Mouse (Mus musculus): ENCODE measurements around the gene Basp1.

Basp1 gene

DNA sequence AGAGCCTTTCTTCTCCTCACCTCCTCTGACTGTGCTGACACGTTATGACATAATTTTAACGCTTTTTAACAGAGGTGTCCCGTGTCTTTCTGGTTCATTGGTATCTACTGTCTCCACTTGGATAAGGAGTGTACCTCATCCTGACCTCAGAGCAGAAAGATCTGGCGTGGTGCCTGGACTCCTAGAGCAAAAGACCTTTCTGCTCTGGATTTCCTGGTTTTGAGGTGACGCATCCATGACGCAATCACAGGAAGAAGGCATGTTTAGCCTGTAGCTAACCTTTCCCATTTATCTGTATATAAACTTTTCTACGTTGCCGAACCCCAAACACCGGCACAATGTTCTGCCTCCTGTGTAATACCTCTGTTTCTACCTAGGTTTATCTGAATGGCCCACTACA lies 6.7 kb upstream of the Basp1 start:
- in situ Hi-C loops (cut with MboI) = loop anchor here (25.0 kb wide), 1 partner anchor 833 kb away; no protein-coding TSS in a partner anchor

DNA sequence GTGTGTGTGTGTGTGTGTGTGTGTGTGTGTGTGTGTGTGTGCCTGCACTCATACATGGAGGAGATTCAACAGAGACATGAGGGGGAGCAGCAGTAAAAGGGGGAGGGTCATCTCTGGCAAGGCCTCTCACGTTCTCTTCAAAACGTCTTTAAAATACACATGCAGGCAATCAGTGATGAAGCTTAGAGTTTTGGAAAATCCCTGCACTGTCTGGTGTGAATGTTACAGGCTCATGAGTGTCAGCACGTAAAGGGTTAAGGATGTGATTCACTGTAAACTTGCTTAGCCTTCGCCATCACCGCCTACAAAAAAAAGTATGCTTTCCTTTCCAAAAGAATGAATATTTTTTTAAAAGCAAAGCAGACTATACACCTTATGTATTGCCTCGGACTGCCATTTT lies 2.8 kb upstream of the Basp1 start:
- in situ Hi-C loops (cut with MboI) = loop anchor here (25.0 kb wide), 1 partner anchor 829 kb away; no protein-coding TSS in a partner anchor

DNA sequence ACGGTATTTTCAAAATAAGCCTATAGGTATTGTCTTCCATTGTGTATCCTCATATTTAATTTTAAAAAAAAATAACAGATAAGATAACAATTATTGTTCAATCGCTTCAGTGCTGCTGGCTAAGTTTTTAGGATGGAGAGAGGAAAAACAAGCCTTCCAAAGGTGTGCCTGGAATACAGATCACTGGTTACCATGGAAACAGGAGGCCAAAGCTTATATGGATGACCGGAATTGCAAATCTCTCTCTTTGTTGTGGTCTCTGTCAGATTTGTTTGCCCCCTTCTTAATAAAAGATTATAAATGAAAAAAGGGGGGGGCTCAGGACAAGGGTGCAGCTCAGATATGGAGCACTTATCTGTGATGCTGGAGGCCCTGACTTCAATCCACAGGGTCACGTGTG lies 2.4 kb upstream of the Basp1 start:
- in situ Hi-C loops (cut with MboI) = loop anchor here (25.0 kb wide), 1 partner anchor 829 kb away; no protein-coding TSS in a partner anchor

DNA sequence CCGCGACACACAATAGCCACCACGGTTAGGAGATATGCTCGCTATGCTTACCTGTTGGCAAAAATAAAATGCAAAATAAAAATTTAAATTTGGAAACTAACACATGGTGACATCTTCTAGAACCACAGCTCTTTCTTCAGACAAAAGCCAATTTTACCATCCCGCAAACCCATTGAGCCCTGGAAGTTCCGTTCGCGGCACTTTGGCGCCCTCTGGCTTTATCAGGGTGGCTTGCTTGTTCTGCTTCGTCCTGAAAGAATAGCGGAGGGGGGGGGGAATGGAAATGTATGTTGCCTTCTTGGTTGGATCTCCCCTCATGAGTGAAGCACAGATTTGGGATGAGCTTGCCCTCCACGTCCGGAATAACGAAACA lies 1.2 kb upstream of the Basp1 start:
- in situ Hi-C loops (cut with MboI) = loop anchor here (25.0 kb wide), 1 partner anchor 827 kb away; no protein-coding TSS in a partner anchor

DNA sequence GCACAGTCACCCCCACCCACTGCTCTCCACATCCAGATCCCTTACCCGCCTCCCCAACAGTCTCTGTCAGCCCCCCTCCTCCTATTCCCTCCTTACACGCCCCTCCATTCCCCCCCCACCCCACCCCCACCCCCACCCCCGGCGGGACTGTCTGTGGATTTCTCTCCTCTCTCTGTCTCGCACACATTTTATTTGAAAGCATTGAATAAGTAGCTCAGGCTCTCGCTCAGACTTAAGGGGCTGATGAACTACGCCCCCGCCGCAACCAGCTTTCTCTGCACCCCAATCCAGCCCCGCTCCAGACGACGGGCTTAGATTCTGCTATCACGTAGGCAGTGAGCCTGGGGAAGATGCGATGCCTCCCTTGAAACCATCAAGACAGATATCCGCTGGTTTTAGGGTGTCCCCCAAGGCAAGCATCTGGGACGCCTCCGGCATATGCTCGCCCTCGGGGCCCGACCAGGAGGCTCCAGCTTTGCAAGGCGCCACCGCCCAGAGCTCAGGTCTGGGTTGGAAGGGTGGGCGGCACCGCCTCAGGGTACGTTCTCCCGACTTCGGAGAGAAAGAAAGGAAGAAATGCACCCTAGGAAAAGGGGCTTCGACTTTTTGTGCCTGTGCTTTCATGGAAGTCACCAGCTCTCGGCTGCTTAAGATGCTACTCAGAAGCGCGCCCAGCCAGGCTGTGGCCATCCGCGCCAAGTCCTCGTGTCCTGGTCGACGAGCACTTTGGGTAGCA lies 615 bp upstream of the Basp1 start:
- in situ Hi-C loops (cut with MboI) = loop anchor here (25.0 kb wide), 1 partner anchor 827 kb away; no protein-coding TSS in a partner anchor

DNA sequence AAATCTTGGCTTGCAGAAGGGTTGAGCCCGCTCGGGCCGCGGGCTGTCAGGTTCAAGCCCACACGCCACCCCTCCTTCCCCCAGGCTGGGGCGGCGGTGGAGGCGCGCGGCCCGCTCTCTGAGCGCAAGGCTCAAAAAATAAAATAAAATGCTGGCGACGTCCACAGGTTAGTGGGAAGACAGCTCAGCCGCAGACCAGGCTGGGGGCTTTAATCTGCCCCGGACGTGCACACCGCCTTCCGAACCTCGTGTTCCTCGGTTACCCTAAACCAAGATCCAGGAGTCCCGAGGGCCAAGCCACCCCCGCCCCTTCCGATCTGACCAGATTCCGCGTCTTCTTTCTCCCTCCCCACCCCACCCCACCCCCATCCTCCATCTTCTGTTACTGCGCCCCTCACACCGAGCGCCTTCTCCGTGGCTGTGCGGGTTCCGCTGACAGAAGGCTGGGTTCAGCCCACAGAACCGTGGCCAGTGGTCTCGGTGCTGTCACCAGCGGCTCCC lies 753 bp downstream of the Basp1 start:
- in situ Hi-C loops (cut with MboI) = loop anchor here (25.0 kb wide), 1 partner anchor 826 kb away; no protein-coding TSS in a partner anchor

DNA sequence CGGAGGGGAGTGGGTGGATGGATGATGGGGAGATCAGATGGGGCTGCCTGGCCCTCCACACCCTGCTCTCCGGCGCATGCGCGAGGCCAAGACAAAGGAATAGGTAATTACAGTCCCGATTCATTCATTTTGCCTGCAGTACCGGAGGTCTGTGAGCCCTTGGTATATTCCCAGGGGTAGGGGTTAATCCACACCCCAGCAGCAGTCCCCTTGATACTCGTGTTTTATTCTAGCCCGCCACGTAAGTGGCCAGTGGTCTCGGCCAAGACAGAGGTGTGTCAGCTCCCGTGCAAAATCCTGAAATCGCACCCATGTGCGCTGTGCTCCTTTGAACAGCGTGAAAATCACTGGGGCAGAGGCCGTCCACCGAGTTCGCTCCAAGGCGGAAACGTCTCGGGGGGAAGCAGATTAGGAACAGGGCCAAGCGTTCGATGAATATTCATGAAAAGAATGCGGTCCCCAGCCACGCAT lies 1.4 kb downstream of the Basp1 start:
- in situ Hi-C loops (cut with MboI) = loop anchor here (25.0 kb wide), 1 partner anchor 825 kb away; no protein-coding TSS in a partner anchor

DNA sequence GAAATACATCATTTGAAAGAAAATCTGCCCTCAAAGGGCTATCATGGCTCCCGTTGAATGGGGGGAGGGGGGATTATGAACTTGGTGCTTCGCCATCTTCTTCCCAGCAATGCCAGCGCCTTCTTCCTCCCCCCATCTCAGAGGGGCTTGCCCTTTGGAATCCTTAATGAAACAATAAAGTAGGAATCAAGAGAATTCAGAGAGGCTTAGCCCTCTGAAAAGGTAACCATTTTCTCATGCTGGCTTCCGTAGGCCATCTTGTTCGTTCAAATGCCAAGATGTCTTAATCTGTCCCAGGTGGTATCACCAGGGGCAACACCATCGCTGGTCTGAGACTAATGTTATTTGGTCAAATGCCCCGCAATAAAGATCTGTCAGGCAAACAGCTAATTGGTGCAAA lies 2.1 kb downstream of the Basp1 start:
- in situ Hi-C loops (cut with MboI) = loop anchor here (25.0 kb wide), 1 partner anchor 824 kb away; no protein-coding TSS in a partner anchor

DNA sequence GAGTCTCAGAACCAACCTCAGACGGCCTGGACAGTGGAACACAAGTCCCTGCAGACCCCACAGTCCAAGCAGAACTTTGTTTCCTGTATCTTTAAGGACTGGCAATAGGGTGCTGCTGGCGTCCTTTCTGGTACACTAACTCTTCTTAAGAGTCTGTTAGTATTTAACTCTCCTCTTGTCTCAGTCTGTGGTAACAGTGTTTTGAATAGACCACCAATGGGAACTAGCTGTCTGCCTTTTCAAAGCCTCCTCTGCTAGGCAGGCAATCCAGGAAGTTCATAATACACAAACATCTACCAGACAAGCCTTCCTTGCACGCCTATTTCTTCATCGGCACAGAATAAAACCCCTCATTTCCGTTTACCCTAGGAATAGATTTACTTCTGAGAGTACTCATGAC lies 7.6 kb downstream of the Basp1 start:
- in situ Hi-C loops (cut with MboI) = loop anchor here (25.0 kb wide), 1 partner anchor 819 kb away; no protein-coding TSS in a partner anchor

DNA sequence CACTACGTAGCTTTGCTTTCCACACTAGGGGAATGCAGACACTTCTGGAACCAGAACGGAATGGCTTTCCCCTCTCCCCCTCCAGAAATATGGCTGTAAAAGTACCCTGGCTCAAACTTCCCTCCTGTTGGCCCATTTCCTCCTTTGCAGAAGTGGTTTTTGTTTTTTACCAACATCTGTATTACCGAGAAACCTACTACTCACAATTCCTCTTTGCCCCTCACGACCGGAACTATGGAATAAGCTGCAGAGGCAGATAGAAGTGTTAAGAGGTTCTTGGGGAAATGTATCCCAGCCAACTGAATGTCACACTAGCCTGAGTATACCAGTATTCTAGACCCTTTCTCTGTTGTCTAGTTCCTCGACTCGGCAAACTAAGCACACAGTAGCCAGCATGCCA lies 9.7 kb downstream of the Basp1 start:
- in situ Hi-C loops (cut with MboI) = loop anchor here (25.0 kb wide), 1 partner anchor 817 kb away; no protein-coding TSS in a partner anchor

DNA sequence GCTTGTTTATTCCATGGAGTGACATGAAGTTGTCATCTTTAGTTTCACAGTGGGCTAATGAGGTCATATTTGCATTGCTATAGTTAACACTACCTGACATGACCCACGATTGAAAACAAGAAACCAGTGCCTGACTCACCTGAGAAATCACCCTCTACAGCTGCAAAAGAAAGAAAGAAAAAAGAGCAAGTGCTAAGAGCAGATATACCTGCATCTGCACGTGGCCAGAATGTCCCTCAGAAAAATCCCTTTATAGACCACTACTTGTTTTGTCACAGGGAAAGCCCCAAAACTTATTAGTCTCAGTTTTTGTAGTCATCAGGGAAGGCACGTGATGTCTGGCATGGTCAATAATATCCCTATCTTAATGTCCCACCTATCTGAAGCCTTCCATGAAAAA lies 11.6 kb downstream of the Basp1 start:
- in situ Hi-C loops (cut with MboI) = loop anchor here (25.0 kb wide), 1 partner anchor 815 kb away; no protein-coding TSS in a partner anchor

DNA sequence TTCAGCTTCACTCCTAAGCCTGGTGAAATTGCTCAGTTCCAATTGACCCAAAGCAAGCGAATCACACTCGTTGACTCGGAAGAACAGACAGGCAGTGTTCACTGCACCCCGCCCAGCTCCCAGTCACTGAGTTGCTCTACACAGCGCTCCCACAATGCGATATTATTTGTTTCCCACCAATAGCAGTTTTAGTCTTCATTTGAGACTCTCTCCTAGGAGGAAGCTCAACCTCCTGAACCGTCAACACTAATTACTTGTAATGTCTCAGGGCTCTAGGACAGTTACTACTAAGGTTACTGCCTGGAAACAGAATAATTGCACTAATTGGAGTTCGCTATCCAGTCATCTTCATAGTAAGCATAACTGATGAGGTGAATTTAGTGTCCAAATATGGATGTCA lies 13.3 kb downstream of the Basp1 start:
- in situ Hi-C loops (cut with MboI) = loop anchor here (25.0 kb wide), 1 partner anchor 813 kb away; no protein-coding TSS in a partner anchor

DNA sequence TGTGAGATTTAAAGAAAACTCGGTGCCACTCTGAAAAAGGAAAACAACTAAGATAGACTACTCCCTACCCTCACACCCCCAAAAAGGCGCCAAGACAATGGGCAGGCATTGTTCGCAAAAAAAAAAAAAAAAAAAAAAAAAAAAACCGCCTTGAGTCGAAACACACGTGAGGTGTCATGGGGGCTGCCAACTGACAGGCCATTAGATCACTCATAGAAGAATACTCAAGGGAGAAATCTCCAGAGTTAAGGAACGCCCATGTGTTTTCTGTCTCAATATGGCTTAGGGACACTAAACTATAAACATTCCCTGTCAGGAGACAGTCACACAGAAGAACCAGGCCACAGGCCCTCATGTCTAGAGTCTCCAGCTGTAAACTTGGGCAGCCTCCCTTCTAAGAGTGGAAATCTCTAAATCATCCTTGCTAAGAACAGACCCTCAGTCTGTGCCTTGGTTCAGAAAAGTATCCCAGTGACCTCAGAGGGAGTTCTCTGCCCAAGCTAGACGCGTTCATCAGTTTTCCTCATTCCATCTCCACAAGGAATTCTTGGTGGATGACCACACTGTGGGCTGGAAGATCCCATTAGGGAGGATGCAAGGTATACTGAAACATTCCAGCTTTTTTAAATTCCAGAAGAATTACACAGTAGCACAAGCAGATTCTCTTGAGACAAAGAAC lies 17.5 kb downstream of the Basp1 start:
- in situ Hi-C loops (cut with MboI) = no loop called here

DNA sequence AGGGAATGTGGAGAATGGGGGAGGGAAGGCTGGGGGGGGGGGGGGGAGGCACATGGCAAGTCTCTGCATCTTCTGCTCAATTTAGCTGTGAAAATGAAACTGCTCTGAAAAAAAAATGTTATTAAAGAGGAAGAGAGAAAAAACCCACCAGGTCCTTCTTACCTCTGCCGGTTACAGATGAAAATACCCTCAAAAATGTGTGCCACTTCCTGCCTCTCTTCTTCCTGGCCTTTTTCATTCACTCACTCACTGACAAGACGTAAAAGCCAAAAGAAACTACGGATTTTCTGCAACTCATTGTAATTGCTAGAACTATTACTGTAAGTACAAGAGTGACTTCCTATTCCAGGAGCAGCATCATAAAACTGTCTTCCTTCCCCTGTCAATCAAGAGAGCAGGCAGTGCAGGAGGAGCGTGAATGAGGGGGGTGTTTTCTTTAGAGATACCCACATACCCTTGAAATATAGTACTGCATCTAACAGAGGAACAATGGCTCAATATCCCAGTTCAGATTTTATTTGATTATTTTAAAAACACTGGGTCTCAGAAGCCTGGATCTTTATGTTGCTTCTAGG lies 21.0 kb downstream of the Basp1 start:
- in situ Hi-C loops (cut with MboI) = no loop called here

DNA sequence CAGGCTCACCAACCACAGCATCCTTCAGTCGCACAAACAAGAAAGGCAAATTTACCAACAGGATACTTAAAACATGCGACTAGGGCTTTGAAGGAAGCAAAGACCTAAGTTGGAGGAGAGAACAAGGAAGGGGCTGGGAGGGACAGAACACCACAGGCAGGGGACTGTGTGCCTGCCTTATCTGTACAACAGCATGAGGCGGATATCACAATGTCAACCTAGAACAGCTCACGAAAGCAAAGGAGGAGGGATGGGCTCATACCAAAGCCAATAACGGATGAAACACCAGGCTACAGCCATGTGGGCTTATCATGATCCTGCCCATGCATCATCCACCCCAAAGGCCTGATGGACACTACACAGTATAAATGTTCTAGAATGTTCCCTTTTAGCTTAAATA lies 22.4 kb downstream of the Basp1 start:
- in situ Hi-C loops (cut with MboI) = no loop called here

DNA sequence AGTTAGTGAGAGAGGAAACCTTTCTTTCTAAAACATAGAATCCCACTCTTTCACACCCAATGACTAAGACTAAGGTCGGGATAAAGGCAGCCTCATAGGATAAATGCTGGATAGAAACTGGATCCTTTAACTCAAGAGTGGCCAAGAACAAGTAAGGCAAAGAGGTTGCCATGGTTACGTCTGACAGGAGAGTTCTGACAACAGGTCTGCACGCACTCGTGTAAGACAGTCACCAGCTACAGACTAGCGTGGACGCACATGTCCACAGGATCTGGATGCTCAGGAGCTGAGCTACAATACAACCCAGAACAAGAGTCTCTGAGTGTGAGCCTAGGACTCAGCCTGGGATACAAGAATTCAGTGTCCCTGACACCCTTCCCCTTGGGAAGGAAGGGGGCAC lies 26.0 kb downstream of the Basp1 start:
- in situ Hi-C loops (cut with MboI) = no loop called here

DNA sequence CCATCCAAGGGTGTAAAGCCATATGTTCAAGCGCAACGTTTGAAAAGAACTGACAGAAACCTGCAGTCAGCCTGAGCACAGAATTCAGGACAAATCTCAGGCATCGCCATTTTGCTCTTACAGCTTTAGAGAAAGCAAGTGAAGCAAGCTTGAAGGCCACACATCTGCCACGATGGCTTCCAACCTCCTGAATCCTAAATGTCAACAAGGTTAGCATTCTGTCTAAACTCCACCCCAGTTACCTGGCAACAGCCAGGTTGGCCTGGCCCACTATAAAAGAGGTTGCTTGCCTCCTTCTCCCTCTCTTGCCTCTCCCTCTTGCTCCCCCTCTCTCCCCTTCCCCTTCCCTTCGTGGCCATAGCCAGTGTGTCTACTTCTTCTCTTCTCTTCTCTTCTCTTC lies 33.5 kb downstream of the Basp1 start:
- in situ Hi-C loops (cut with MboI) = no loop called here

DNA sequence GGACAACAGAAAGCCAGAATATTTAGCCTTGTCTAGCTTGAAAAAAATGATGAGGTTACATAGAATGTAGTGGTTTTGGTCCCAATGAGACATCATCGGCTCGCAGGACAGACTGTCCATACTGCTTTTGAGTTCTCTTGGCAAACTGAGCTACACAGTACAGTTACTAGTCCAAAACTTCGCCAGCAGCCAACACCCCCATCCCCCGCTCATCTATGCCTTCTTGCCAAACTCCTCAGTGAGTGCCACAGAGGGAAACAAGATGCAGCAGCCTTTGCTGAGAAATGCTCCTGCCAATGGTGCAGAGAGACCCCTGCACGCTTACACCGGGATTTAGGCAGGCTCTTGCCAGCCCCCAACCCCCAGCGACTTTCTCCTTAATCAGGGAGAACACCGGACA lies 34.9 kb downstream of the Basp1 start:
- in situ Hi-C loops (cut with MboI) = no loop called here

DNA sequence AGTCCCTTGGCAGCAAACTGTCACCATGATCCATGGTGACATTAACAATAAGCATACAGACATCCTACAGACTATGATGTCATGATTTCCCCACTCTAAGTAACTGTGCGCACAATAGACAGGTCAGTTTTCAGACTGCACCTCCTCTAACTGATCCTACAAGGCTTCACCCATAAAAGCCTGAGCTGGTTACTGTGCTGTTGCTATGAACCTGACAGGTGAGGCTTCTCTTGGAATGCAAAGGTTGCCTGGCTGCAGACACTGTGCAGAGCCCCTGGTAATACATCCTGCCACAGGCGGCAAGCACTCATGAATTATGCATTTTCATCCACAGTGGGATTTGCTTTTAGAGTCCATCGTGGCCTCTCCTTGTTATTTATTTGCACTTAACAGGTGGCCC lies 36.6 kb downstream of the Basp1 start:
- in situ Hi-C loops (cut with MboI) = no loop called here

DNA sequence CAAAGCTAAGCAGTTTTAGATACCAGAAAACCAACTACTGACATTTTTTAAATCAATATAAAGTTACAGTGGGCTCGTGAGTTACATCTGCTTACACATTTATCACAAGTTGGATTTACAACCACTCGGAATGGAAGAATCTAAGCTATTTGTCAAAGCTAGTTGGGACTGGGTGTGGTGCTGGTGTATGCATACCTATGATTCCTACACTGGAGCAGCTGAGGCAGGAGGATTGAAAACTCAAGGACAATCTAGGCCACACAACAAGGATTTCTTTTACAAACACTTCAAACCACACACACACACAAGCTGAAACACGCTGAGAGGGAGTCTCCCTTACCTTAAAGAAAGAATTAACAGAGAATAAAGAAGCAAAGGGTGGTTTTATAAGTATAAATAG lies 40.1 kb downstream of the Basp1 start:
- in situ Hi-C loops (cut with MboI) = no loop called here

DNA sequence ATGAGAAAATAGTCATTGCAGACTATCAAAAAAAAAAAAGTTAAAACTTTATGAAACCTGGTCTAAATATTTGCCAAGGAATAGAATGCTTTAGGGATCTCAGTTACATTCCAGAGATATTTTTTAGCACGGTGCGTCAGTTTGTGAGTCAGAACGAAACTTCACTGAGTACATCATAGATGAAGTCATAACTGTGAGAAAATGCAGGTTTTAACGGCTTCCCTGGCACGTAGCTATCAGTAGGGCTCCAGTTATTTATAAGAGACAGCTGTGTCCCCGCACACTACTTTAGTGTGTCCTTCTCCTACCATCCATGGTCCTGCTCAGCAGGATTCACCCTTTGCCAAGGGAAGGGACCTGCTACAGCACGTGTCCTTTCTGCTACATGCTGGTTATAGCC lies 44.0 kb downstream of the Basp1 start:
- in situ Hi-C loops (cut with MboI) = no loop called here

DNA sequence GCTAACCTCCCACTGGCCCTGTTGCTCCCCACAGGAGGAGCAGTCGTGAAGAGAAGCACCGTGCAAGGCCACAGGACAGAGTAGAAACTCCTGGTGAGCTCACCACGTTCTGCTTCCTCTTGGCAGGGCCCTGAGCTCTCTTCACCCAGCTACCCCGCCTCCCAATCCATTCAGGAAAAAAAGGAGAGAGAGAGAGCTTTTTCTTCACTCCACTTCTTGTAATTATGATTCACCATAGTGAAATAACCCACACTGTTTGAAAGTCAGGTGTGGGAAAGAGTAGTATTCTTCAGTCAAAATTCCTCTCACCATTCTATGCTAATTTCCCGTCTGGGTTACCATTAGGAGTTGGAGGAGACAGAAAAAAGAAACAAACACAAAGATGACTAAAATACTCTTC lies 48.1 kb downstream of the Basp1 start:
- in situ Hi-C loops (cut with MboI) = no loop called here
